Mouse (Mus musculus) ES-CJ7 (cell line): ENCODE measurements around the gene Sgk2.

Experiments used
- DNase-seq: peaks from one replicate; pipeline ENCODE4 v3.0.0; 2011; ENCODE audit warnings: low read depth, low spot score

Sgk2 gene

DNA sequence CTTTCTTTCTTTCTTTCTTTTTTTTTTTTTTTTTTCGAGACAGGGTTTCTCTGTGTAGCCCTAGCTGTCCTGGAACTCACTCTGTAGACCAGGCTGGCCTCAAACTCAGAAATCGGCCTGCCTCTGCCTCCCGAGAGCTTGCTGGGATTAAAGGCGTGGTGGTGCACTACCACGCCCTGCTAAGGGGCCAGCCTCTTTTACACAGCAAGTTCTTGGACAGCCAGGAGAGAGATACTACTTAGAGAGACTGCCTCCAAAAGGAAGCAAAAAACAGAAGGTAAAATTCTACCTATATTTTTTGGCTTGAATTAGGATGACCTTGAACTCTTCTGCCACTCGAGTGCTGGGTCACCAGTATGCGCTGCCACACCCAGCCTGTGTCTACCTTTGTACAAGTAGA lies 71.9 kb downstream of the Sgk2 start:
- peak; percentile 74 for DNase-seq

DNA sequence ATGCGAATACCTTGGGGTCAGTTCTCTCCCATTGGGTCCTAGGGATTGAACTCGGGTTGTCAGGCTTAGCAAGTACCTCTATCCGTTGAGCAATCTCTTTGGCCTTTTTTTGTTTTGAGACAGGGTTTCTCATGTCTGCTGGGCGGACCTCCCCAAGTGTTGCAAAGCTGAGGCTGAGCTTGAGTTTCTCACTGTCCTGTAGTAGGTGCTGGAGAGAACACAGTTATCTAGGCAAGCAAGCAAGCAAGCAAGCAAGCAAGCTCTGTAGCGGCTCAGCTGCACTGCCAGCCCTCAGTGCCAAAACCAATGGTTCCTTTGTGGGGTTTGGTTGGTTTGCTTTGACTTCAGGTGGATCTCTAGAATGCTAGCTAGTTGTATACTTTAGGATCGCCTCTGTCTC lies 73.5 kb downstream of the Sgk2 start:
- peak; percentile 61 for DNase-seq

DNA sequence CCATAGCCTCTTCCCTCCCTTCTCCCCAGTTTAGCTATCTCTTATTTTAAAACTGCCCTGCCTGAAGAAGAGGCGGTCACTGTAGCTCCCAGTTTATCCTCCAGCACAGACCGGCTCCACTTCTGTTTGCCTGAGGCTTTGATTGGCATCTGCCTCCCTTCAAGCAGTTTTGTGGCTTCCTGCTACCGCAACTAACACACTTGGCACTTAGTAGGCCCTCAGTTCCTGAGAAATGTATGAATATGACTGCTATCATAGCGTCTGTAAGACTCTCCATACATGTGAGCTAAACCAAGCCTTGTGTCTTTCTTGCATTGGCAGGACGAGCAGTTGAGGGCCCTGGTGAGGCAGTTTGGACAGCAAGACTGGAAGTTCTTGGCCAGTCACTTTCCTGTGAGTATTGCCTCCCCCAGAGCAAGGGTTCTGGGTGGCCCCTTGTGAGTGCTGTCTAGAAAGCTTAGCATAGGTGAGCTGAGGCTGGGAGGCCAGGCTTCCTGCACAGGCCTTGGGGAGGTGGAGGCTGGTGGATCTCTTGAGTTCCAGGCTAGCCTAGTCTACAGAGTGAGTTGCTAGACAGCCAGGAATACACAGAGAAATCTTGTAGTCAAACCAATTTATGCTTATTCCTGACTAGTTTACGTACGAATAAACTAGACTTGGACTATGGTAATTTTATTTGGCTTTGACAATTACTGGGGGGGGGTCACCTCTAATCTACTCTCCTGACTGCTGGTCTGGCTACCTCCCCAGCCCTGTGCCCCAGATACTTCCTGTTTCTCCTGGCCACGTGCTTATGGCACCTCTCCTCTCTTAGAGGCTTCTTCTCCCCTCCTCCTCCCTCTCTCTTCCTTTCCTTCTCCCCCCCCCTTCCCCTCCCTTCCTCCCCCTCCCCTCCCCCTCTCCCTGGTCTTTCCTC lies 74.3 kb downstream of the Sgk2 start:
- DNase-seq, result peak; percentile 52

DNA sequence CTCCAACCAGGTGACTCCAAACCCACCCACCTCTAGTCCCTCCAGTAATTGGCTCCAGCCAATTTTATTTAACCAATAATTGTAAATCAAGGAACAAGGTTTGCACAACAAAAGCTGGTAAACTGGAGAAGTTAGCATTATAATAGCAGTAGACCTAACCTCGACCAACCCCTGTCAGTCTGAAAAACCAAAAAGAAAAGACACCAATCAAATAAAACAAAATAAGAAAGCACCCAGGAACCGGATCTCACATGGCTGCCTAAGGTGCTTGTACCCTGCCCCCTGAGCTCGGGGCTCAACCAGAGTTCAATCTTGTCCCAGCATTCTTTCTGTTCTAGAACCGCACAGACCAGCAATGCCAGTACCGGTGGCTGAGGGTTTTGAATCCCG lies 75.0 kb downstream of the Sgk2 start:
- DNase-seq, result peak; percentile 94
